Mouse (Mus musculus) heart, adult 2 months (tissue): Measurements from ENCODE around the gene Tmem223.

ENCODE experiments used
- CTCF ChIP-seq: fragments of 200-600 bp; IDR thresholded peaks from 2 replicates; pipeline ENCODE4 v1.8.1; 2022; ENCODE audit warnings: antibody characterized with exemption, mild to moderate bottlenecking, moderate library complexity
- POLR2A ChIP-seq: fragments of 200-500 bp; IDR thresholded peaks from 2 replicates; pipeline ENCODE4 v1.6.1; 2011; ENCODE audit warnings: mild to moderate bottlenecking, low read depth, low read length, control low read depth; ENCODE audit not compliant: insufficient read depth

DNA sequence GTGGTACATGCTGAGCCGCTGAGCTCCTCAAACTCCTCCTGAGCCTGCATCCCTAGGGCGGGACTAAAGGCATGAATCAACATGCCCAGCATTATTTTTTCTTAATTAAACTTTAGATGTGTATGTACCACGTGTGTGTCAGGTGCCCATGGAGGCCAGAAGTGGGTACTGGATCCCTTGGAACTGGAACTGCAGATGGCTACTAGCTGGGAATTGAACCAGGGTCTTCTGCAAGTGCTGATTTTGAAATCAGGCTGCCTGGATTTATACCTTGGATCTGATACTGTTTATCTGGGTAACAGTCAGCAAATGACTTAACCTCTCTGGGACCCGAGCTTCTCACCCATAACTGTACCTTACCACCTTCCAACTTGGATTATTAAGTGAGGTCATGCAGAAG lies 48.8 kb upstream of the Tmem223 start:
- TF ChIP-seq POLR2A (no peak), CTCF (no peak)
